Mouse (Mus musculus) CH12.LX (cell line): ENCODE measurements around the gene Itga9. TPM values are rescaled to one million over a fixed set of nuclear protein-coding genes. Genes with fewer than 3 reads are reported as not detected.

ENCODE experiments used
- DNase-seq: peaks from one replicate; pipeline ENCODE4 v3.0.0-alpha.2; 2013; ENCODE audit errors: extremely low read depth
- H3K27ac ChIP-seq: 2 replicates; pipeline ENCODE4 v1.5.1; 2012; ENCODE audit warnings: low read depth, mild to moderate bottlenecking, control low read depth, moderate library complexity; ENCODE audit not compliant: insufficient read depth
- H3K27me3 ChIP-seq: replicated peaks from 2 replicates; pipeline ENCODE3; 2012; ENCODE audit warnings: inconsistent platforms
- H3K36me3 ChIP-seq, 2 experiments: replicated peaks in 1 of 2; 2 replicates each; pipeline versions ENCODE3 to v1.6.1; 2012; ENCODE audit warnings: inconsistent platforms in 1 of 2, low read length in 1 of 2, mild to moderate bottlenecking in 1 of 2, mixed read lengths in 1 of 2, moderate library complexity in 1 of 2; ENCODE audit not compliant: control insufficient read depth in 1 of 2, insufficient read depth in 1 of 2
- H3K4me1 ChIP-seq, 2 experiments: 2 replicates each; pipeline ENCODE4 v1.6.1; 2012; ENCODE audit warnings: inconsistent platforms in 1 of 2, moderate library complexity in 1 of 2; ENCODE audit not compliant: insufficient read depth in 2 of 2, control insufficient read depth in 1 of 2
- H3K4me2 ChIP-seq: 2 replicates; pipeline ENCODE4 v1.6.1; 2012; ENCODE audit warnings: low read depth, mild to moderate bottlenecking, control low read depth; ENCODE audit not compliant: poor library complexity, insufficient read depth, severe bottlenecking
- H3K4me3 ChIP-seq, 3 experiments: fragments of 150-350 bp in 1 of 3; sonication (generic) in 1 of 3; replicated peaks in 1 of 3; 2 replicates each; pipeline versions ENCODE3 to v1.5.1; 2011 to 2012; ENCODE audit warnings: low read depth in 2 of 3, low read length in 2 of 3, mild to moderate bottlenecking in 2 of 3, moderate library complexity in 2 of 3, control low read depth in 1 of 3, improper control_type of control experiment in 1 of 3, inconsistent platforms in 1 of 3, mixed read lengths in 1 of 3; ENCODE audit not compliant: poor library complexity in 1 of 3
- H3K79me2 ChIP-seq: replicated peaks from 2 replicates; pipeline ENCODE4 v1.6.1; 2012; ENCODE audit warnings: mild to moderate bottlenecking, moderate library complexity; ENCODE audit not compliant: control insufficient read depth, poor library complexity, insufficient read depth, severe bottlenecking; ENCODE audit errors: extremely low read depth
- H3K9ac ChIP-seq: 2 replicates; pipeline ENCODE4 v1.6.1; 2012; ENCODE audit warnings: low read depth, mild to moderate bottlenecking, control low read depth, moderate library complexity; ENCODE audit not compliant: insufficient read depth
- H3K9me3 ChIP-seq: replicated peaks from 2 replicates; pipeline ENCODE3; 2012; ENCODE audit warnings: low read length, inconsistent platforms, mixed read lengths
- BHLHE40 ChIP-seq: IDR thresholded peaks from 2 replicates; pipeline ENCODE4 v1.6.1; 2011; ENCODE audit warnings: mild to moderate bottlenecking, low read depth, low read length, improper control_type of control experiment
- CHD1 ChIP-seq: IDR thresholded peaks from 2 replicates; pipeline ENCODE4 v1.6.1; 2012; ENCODE audit warnings: low read depth, low read length, improper control_type of control experiment, inconsistent platforms
- CTCF ChIP-seq, 2 experiments: IDR thresholded peaks in 1 of 2; conservative IDR thresholded peaks in 1 of 2; 2 replicates each; pipeline ENCODE4 v1.5.1; 2011 to 2012; ENCODE audit warnings: low read depth in 2 of 2, low read length in 2 of 2, improper control_type of control experiment in 1 of 2, inconsistent platforms in 1 of 2, mild to moderate bottlenecking in 1 of 2, moderate library complexity in 1 of 2
- E2F4 ChIP-seq: IDR thresholded peaks from 2 replicates; pipeline ENCODE4 v1.6.1; 2011; ENCODE audit warnings: low read depth, low read length, improper control_type of control experiment; ENCODE audit not compliant: insufficient replicate concordance
- EP300 ChIP-seq: IDR thresholded peaks from 2 replicates; pipeline ENCODE4 v1.6.1; 2011; ENCODE audit warnings: low read length, improper control_type of control experiment
- ETS1 ChIP-seq: conservative IDR thresholded peaks from 2 replicates; pipeline ENCODE4 v1.6.1; 2012; ENCODE audit warnings: low read depth, mild to moderate bottlenecking, inconsistent platforms, low read length, improper control_type of control experiment, moderate library complexity
- GABPA ChIP-seq: IDR thresholded peaks from 2 replicates; pipeline ENCODE4 v1.6.1; 2012; ENCODE audit warnings: low read depth, low read length, improper control_type of control experiment, inconsistent platforms; ENCODE audit not compliant: insufficient replicate concordance
- JUN ChIP-seq: IDR thresholded peaks from 2 replicates; pipeline ENCODE4 v1.6.1; 2011; ENCODE audit warnings: low read depth, mild to moderate bottlenecking, low read length, improper control_type of control experiment, moderate library complexity; ENCODE audit not compliant: insufficient read depth
- JUND ChIP-seq: conservative IDR thresholded peaks from 2 replicates; pipeline ENCODE4 v1.6.1; 2011; ENCODE audit warnings: low read depth, low read length, improper control_type of control experiment
- KAT2A ChIP-seq: IDR thresholded peaks from 2 replicates; pipeline ENCODE4 v1.6.1; 2012; ENCODE audit warnings: low read length, improper control_type of control experiment, inconsistent platforms; ENCODE audit not compliant: insufficient replicate concordance
- MAFK ChIP-seq: IDR thresholded peaks from 2 replicates; pipeline ENCODE4 v1.6.1; 2011; ENCODE audit warnings: low read length, improper control_type of control experiment; ENCODE audit not compliant: insufficient replicate concordance
- MAZ ChIP-seq: IDR thresholded peaks from 2 replicates; pipeline ENCODE4 v1.6.1; 2012; ENCODE audit warnings: low read depth, mild to moderate bottlenecking, inconsistent platforms, low read length, improper control_type of control experiment, moderate library complexity
- MXI1 ChIP-seq: IDR thresholded peaks from 2 replicates; pipeline ENCODE4 v1.6.1; 2011; ENCODE audit warnings: mild to moderate bottlenecking, low read depth, low read length, improper control_type of control experiment
- NELFE ChIP-seq: IDR thresholded peaks from 2 replicates; pipeline ENCODE4 v1.6.1; 2011; ENCODE audit warnings: low read depth, low read length, improper control_type of control experiment
- PAX5 ChIP-seq: IDR thresholded peaks from 2 replicates; pipeline ENCODE4 v1.6.1; 2012; ENCODE audit warnings: low read length, inconsistent platforms, mixed read lengths
- POLR2AphosphoS2 ChIP-seq: IDR thresholded peaks from 2 replicates; pipeline ENCODE4 v1.6.1; 2011; ENCODE audit warnings: low read depth, low read length, improper control_type of control experiment
- RAD21 ChIP-seq: IDR thresholded peaks from 2 replicates; pipeline ENCODE4 v1.6.1; 2011; ENCODE audit warnings: low read depth, mild to moderate bottlenecking, low read length, improper control_type of control experiment, moderate library complexity
- RCOR1 ChIP-seq: conservative IDR thresholded peaks from 2 replicates; pipeline ENCODE4 v1.6.1; 2012; ENCODE audit warnings: low read depth, mild to moderate bottlenecking, inconsistent platforms, low read length, improper control_type of control experiment
- SIN3A ChIP-seq: IDR thresholded peaks from 2 replicates; pipeline ENCODE4 v1.6.1; 2012; ENCODE audit warnings: low read length, improper control_type of control experiment, inconsistent platforms
- SMC3 ChIP-seq: IDR thresholded peaks from 2 replicates; pipeline ENCODE4 v1.6.1; 2011; ENCODE audit warnings: low read depth, low read length, improper control_type of control experiment
- TBP ChIP-seq: conservative IDR thresholded peaks from 2 replicates; pipeline ENCODE4 v1.6.1; 2011; ENCODE audit warnings: low read depth, low read length, improper control_type of control experiment
- TCF12 ChIP-seq: IDR thresholded peaks from 2 replicates; pipeline ENCODE4 v1.6.1; 2014; ENCODE audit warnings: low read depth, mild to moderate bottlenecking, inconsistent platforms, low read length, improper control_type of control experiment
- UBTF ChIP-seq: IDR thresholded peaks from 2 replicates; pipeline ENCODE4 v1.6.1; 2012; ENCODE audit warnings: low read depth, mild to moderate bottlenecking, inconsistent platforms, low read length, improper control_type of control experiment, moderate library complexity
- USF1 ChIP-seq: IDR thresholded peaks from 2 replicates; pipeline ENCODE4 v1.6.1; 2014; ENCODE audit warnings: low read depth, mild to moderate bottlenecking, inconsistent platforms, low read length, improper control_type of control experiment
- USF2 ChIP-seq: conservative IDR thresholded peaks from 2 replicates; pipeline ENCODE4 v1.6.1; 2011; ENCODE audit warnings: low read depth, low read length, improper control_type of control experiment
- ZMIZ1 ChIP-seq: IDR thresholded peaks from 2 replicates; pipeline ENCODE4 v1.6.1; 2012; ENCODE audit warnings: low read depth, mild to moderate bottlenecking, inconsistent platforms, low read length, improper control_type of control experiment
- ZNF384 ChIP-seq: IDR thresholded peaks from 2 replicates; pipeline ENCODE4 v1.6.1; 2012; ENCODE audit warnings: low read depth, low read length, improper control_type of control experiment, inconsistent platforms
- dilution Hi-C: fragments of 300-500 bp; cut with MboI; formaldehyde crosslinking; loops from 2 replicates; pipeline ENCODE4 v1.14.3; 2020; ENCODE audit warnings: low sequenced_read_pairs; ENCODE audit not compliant: extremely low pct_unique_long_range_greater_than_20kb, extremely low pct_ligation_motif_present
- in situ Hi-C: fragments of 300-500 bp; cut with MboI; formaldehyde crosslinking; loops from 3 replicates; pipeline ENCODE4 v1.14.3; 2019; ENCODE audit warnings: low sequenced_read_pairs, low pct_ligation_motif_present, low pct_unique_long_range_greater_than_20kb, mixed read lengths
- polyA plus RNA-seq: library from polyadenylated mRNA; unstranded; fragments of >175 nt; gene quantifications from 2 replicates; pipeline ENCODE4 v1.2.1, GENCODE M21; 2012; ENCODE audit warnings: low read depth; ENCODE audit not compliant: insufficient read length
- total RNA-seq, 2 experiments: library from RNA; depleted of rRNA; stranded (reverse); fragments of 300-350 nt in 1 of 2; fragments of >200 nt in 1 of 2; gene quantifications; 2 replicates each; pipeline ENCODE4 v1.2.3; 2012 to 2014

Itga9 gene
- total and polyA plus RNA-seq, 3 experiments, result 0.19 TPM; not detected in 2

DNA sequence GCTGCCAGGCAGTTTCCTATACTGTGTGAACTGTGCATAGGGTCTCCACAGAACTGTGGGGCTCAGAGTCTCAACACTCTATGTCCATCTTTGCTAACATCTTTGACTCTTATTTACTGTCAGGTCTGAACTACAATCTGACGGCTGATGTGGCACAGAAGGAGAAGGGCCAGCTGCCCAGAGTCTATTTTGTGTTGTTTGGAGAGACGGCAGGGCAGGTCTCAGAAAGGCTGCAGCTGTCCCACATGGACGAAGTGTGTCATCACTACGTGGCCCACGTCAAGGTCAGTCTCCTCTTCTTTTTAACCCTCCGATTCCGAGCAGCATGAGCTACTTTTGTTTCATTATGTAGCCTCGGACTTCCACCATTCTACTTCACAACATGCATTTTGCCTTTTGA, 91.7 kb downstream of the Itga9 start:
- Histone ChIP-seq H3K4me1 (peaks cover 0 to 9% of the 10 kb centered on the region in 2 experiments; a peak in 2 of 4 replicates), H3K4me2 (no peak overlapping the region), H3K27me3 (no peaks in the 10 kb centered on the region), H3K4me3 (no peak overlapping the region), H3K79me2 (no peaks in the 10 kb centered on the region), H3K9me3 (no peaks in the 10 kb centered on the region), H3K27ac (no peak overlapping the region), H3K36me3 (no peaks in the 10 kb centered on the region), H3K9ac (no peak overlapping the region)
- TF ChIP-seq SMC3 (no peak), CTCF (conservative IDR thresholded peaks at IDR 0.05 in 1 of 2, IDR thresholded peaks at IDR 0.05 in 1 of 2; ENCODE audit: low read depth in 2 of 2, low read length in 2 of 2) (no peak), UBTF (no peak), RAD21 (no peak), KAT2A (no peak), SIN3A (no peak), BHLHE40 (no peak), ZNF384 (no peak), RCOR1 (no peak), MXI1 (no peak), ETS1 (no peak), USF1 (no peak), PAX5 (no peak)
- dilution Hi-C loops, result no loop called here
- in situ Hi-C loops, result no loop called here
- DNase-seq, result no peak

DNA sequence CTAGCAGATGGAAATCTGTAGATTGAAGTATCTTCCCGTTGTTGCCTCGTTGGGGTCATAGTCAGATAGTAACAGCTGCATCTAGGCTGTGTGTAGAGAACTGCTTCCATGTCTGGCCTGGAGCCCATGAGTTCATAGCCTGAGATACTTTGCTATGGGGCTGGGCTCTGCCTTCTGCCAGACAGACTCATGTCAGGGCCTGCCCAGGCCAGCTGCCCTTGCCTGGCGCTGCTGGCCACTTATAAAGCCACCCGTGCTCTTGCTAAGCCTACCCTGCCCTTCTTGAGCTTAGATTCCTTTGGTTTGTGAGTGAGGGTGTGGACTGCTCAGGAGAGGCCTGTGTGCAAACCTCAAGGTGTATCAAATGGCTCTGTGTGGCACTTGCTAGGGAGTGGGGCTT, 93.2 kb downstream of the Itga9 start:
- Histone ChIP-seq H3K27me3 (no peaks in the 10 kb centered on the region), H3K27ac (no peak overlapping the region), H3K36me3 (no peaks in the 10 kb centered on the region), H3K79me2 (no peaks in the 10 kb centered on the region), H3K4me3 (no peak overlapping the region), H3K9ac (no peak overlapping the region), H3K4me2 (no peak overlapping the region), H3K4me1 (peaks cover 0 to 9% of the 10 kb centered on the region in 2 experiments; a peak in 2 of 4 replicates), H3K9me3 (no peaks in the 10 kb centered on the region)
- in situ Hi-C loops, result no loop called here
- no peak for DNase-seq
- dilution Hi-C loops, result no loop called here
- TF ChIP-seq E2F4 (no peak), POLR2AphosphoS2 (no peak), MAZ (no peak), KAT2A (no peak), MAFK (no peak), ZMIZ1 (no peak), RAD21 (no peak), TBP (no peak), USF1 (no peak), UBTF (no peak), SMC3 (no peak), JUND (no peak), CHD1 (no peak), GABPA (no peak), NELFE (no peak), USF2 (no peak), EP300 (no peak), SIN3A (no peak), TCF12 (no peak), JUN (no peak)
- TF ChIP-seq, all 38 proteins: peak for 0
